Mouse (Mus musculus) intestine, embryonic 14.5 days (tissue): ENCODE measurements at regions not wholly inside any gene's neighbourhood (a gene's known extent, or its start where the extent isn't known, plus 50 kb on each side); places are given as distances from the start of the nearest gene placed in this dataset.

Experiments used
- ATAC-seq: fragments of 200-750 bp; cut with Nextera tagmentation; replicated peaks from 2 replicates; pipeline ENCODE4 v1.8.0; 2017; ENCODE audit warnings: low read depth, moderate number of reproducible peaks, moderate TSS enrichment, moderate library complexity; ENCODE audit not compliant: low FRiP score, low TSS enrichment
- DNase-seq: peaks from one replicate; pipeline ENCODE4 v3.0.0-alpha.2; 2018; ENCODE audit warnings: low spot score
- H3K27ac ChIP-seq: fragments of 300-500 bp; sonication (generic); 2 replicates; pipeline ENCODE4 v1.5.1; 2014; ENCODE audit warnings: low read depth, mild to moderate bottlenecking, control low read depth
- H3K27me3 ChIP-seq: fragments of 300-500 bp; sonication (generic); replicated peaks from 2 replicates; pipeline ENCODE4 v1.6.1; 2014; ENCODE audit warnings: low read length, control low read depth; ENCODE audit not compliant: control insufficient read depth, insufficient read depth
- H3K36me3 ChIP-seq: fragments of 300-500 bp; sonication (generic); 2 replicates; pipeline ENCODE4 v1.6.1; 2014; ENCODE audit warnings: low read length, control low read depth; ENCODE audit not compliant: control insufficient read depth, insufficient read depth
- H3K4me1 ChIP-seq: fragments of 300-500 bp; sonication (generic); replicated peaks from 2 replicates; pipeline ENCODE4 v1.6.1; 2014; ENCODE audit warnings: low read length, control low read depth, mixed read lengths; ENCODE audit not compliant: control insufficient read depth, insufficient read depth
- H3K4me2 ChIP-seq: fragments of 300-500 bp; sonication (generic); 2 replicates; pipeline ENCODE4 v1.6.1; 2014; ENCODE audit warnings: low read length
- H3K4me3 ChIP-seq: fragments of 300-500 bp; sonication (generic); 2 replicates; pipeline ENCODE4 v1.5.1; 2014; ENCODE audit warnings: low read depth, low read length, control low read depth, mixed read lengths
- H3K9ac ChIP-seq: fragments of 300-500 bp; sonication (generic); 2 replicates; pipeline ENCODE4 v1.6.1; 2014; ENCODE audit warnings: mild to moderate bottlenecking, low read length
- H3K9me3 ChIP-seq: fragments of 300-500 bp; sonication (generic); 2 replicates; pipeline ENCODE4 v1.6.1; 2016; ENCODE audit warnings: low read length, control low read depth; ENCODE audit not compliant: control insufficient read depth
- WGBS: fragments of 180-500 bp; shearing (Covaris S2); extraction: QIAGEN DNeasy Blood & Tissue Kit; methylation state at CpG from one replicate; pipeline ENCODE4 v1.1.7; 2014; 5-methylcytosine and 5-hydroxymethylcytosine counted together

DNA sequence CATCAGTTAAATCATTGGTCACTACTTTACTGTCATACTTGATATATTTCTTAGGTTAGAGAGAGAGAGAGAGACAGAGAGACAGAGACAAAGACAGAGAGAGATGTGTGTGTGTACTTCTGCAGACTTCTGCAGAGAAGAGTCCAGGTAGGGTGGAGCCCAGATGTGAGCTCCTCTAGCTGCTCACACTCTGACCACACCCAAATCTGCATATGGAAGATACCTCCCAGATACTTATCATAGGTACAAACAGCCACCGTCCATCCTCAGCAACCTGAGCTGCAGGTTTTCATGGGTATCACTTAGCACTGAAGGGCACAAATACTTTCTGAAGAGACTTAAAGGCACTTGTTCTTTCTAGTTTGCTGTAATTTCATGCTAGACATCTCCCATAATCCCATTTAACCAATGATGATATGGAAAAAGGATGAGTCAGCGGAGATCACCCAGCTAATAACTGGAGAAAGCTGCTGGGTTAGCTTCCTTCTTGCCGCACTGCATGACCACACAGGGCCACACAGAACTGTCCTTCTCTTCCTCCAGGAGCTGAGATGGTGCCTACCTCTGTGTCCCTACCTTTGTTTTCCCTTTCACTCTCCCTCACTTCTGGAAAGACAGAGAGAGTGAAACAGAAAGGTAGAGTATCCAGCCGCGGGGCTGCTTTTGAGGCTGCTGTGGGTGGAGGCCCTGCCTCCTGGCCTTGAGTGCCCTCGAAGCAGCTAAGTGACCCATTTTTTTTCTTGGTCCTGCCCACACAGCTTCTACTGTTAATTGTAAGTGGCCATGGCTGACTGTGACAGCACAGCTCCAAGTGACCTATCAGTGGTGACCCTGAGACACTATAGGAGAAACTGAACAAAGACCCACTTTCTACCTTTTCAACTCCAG lies 214.5 kb upstream of the Ankrd55 start:
- ATAC-seq = no peak

DNA sequence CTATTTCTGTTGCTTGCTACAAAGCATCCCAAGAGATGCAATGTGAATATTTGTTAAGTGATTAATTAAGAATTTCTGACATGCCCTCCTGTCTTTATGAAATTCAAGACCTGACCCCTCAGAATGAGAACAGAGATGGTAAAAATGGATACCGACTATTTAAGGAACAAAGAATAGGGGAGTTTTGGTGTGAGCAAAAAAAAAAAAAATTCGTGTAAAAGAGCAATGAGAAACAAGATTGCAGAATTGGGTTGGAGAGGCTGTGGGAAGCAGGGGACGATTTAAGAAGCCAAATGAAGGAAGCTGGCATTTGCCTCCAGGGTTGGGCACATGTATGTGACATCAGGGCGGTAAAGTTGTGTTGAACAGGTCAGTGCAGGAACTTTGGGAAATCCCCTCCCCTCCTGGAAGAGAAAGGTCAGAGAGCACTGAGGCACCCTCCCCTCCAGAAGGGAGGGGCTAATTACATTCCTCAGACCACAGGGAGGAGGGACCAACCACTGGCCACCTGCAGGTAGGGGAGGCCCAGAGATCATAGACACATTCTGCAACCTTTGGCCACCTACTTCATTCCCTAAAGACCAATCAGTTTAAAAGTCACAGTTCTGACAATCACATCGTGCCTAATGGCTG lies 212.3 kb upstream of the Ankrd55 start:
- H3K4me1 ChIP-seq = no peaks in the 10 kb centered on the region
- no peak for DNase-seq
- no peak overlapping the region for H3K27ac ChIP-seq
- 51% methylated on average over 5 of the region's 5 CpGs for WGBS
- H3K4me3 ChIP-seq = no peak overlapping the region
- no peak for ATAC-seq
- no peaks in the 10 kb centered on the region for H3K36me3 ChIP-seq
- H3K27me3 ChIP-seq = no peaks in the 10 kb centered on the region
- H3K4me2 ChIP-seq = no peak overlapping the region
- H3K9me3 ChIP-seq = no peaks in the 10 kb centered on the region
- H3K9ac ChIP-seq = no peak overlapping the region

More for the DNA sequence above, 214.5 kb upstream of the Ankrd55 start:
- 78% methylated on average over 6 of the region's 6 CpGs for WGBS
- DNase-seq = no peak
- no peak overlapping the region for H3K4me2 ChIP-seq
- no peak overlapping the region for H3K9ac ChIP-seq
- no peaks in the 10 kb centered on the region for H3K9me3 ChIP-seq
- no peak overlapping the region for H3K27ac ChIP-seq
- no peaks in the 10 kb centered on the region for H3K36me3 ChIP-seq
- no peaks in the 10 kb centered on the region for H3K4me1 ChIP-seq
- H3K27me3 ChIP-seq = no peaks in the 10 kb centered on the region
- no peak overlapping the region for H3K4me3 ChIP-seq

DNA sequence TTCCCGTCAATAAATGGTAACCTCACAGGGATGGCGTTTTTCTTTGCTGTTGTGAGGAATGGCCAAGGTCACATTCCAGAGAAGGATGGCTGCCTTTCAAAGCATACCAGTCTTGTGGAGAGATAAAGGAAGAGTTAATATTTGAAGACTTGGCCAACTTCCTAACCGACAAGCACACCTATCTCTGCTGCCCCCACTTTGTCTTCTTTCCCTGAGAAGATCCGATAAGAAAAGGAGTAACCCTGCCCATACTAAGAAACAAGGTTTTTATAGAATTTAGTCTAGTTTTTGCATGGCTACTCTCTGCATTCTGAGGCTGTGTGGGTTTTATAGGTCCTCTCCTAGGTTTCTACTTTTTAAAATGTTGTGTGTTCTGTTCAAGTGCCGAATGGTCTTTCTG lies 210.2 kb upstream of the Ankrd55 start:
- H3K9me3 ChIP-seq = 0 out of 2 replicates have a peak, but pooled peaks cover 3% of the 10 kb centered on the region
- H3K27ac ChIP-seq = no peak overlapping the region
- 71% methylated on average over 5 of the region's 5 CpGs for WGBS
- H3K4me2 ChIP-seq = no peak overlapping the region
- H3K27me3 ChIP-seq = no peaks in the 10 kb centered on the region
- no peaks in the 10 kb centered on the region for H3K4me1 ChIP-seq
- H3K36me3 ChIP-seq = no peaks in the 10 kb centered on the region
- H3K4me3 ChIP-seq = no peak overlapping the region
- H3K9ac ChIP-seq = no peak overlapping the region
- no peak for ATAC-seq
- DNase-seq = no peak

DNA sequence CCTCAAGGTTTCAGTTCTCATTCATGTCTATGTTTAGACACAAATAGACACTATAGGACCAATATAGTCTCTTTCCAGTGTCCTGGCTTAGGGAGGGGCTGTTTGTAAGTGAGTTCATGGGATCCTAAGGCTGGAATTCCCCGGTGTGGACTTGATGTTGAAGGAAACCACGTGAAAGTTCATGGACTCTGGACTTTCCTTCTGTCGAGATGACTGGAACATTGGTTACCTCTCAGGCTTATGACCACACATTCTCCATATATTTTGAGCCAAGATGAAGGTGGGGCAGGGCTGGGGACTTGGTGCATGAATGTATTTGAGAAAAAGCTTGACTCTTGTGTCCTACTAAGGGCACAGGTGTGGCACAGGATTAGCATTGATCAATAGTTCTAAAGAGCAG lies 206.3 kb upstream of the Ankrd55 start:
- 0 out of 2 replicates have a peak, but pooled peaks cover 3% of the 10 kb centered on the region for H3K9me3 ChIP-seq
- H3K36me3 ChIP-seq = no peaks in the 10 kb centered on the region
- WGBS = 86% methylated on average over 3 of the region's 3 CpGs
- H3K4me3 ChIP-seq = no peak overlapping the region
- no peaks in the 10 kb centered on the region for H3K27me3 ChIP-seq
- ATAC-seq (no peak), DNase-seq (no peak)
- no peak overlapping the region for H3K9ac ChIP-seq
- H3K4me1 ChIP-seq = peaks cover 13% of the 10 kb centered on the region; the same call in 1 of the 2 replicates
- H3K4me2 ChIP-seq = no peak overlapping the region
- H3K27ac ChIP-seq = no peak overlapping the region

DNA sequence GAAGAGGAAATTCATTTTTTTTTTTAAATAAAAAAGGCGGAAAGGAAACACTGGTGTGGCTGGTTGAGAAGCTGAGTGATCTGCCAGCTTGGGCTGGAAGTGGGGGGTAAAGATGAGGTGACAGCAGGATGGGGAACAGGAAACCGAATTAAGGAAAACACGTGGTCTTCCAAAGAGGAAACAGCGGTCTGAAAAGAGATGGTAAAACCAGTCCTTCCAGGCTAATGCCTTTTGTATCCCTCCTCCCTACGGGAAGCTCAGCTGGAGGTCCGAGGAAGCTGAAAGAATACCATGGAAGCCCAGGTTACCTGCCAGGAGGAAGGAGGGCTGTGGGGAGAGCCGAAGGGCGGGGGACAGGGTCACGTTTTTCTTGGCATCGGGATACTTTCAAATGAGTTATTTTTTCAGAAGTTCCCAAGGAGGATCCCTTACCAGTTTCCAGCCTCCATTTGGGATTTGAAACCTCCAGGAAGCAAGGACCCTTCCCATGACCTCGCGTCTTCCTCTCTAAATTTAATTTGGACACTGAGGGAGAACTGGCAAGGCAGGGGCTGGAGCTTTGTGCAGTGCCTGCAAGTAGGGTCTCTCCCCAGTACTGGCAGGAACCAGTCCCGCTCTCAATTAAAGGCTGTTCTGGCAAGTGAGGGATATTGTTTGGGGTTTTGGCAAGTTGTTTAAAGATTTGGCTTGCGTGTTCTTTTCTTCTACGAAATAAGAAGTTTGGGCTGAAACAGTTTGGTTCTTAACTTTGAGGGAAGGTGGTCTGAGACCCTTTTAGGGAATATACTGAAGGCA lies 203.6 kb upstream of the Ankrd55 start:
- H3K9me3 ChIP-seq = 0 out of 2 replicates have a peak, but pooled peaks cover 3% of the 10 kb centered on the region
- no peak overlapping the region for H3K9ac ChIP-seq
- H3K36me3 ChIP-seq = no peaks in the 10 kb centered on the region
- H3K27ac ChIP-seq = no peak overlapping the region
- H3K4me2 ChIP-seq = no peak overlapping the region
- peaks cover 19% of the 10 kb centered on the region for H3K4me1 ChIP-seq
- DNase-seq = no peak
- no peak overlapping the region for H3K4me3 ChIP-seq
- no peaks in the 10 kb centered on the region for H3K27me3 ChIP-seq
- 45% methylated on average over 15 of the region's 15 CpGs for WGBS
- ATAC-seq = no peak

DNA sequence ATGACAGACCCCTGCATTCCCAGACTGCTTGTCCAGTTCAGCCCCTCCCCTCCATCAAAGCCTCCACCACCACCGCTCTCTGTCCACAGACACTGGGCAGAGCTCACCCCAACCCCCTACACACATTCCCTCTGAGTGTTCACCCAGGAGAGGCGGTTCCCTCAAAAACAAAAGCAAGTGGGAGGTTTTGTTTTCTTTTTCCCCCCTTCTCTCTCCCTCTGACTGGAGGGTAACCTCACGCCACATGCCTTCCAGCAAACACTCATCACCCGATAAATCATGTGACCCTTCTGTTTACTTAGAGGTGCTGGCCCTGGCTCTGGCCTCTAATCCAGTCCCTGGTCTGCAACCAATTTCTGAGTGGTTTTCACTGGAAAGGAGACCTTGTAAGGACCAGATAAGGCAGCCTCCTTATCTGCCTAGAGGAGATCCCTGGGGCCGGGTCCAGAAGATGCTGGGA lies 199.9 kb upstream of the Ankrd55 start:
- 15% methylated on average over 5 of the region's 5 CpGs for WGBS
- peaks cover 29% of the 10 kb centered on the region for H3K4me1 ChIP-seq
- ATAC-seq = 0 out of 2 replicates have a peak, but pooled peaks have one; percentile 62
- H3K4me2 ChIP-seq = no peak overlapping the region
- H3K36me3 ChIP-seq = no peaks in the 10 kb centered on the region
- DNase-seq = no peak
- no peaks in the 10 kb centered on the region for H3K27me3 ChIP-seq
- no peaks in the 10 kb centered on the region for H3K9me3 ChIP-seq
- no peak overlapping the region; the same call in 1 of the 2 replicates for H3K27ac ChIP-seq
- no peak overlapping the region for H3K9ac ChIP-seq
- no peak overlapping the region for H3K4me3 ChIP-seq

DNA sequence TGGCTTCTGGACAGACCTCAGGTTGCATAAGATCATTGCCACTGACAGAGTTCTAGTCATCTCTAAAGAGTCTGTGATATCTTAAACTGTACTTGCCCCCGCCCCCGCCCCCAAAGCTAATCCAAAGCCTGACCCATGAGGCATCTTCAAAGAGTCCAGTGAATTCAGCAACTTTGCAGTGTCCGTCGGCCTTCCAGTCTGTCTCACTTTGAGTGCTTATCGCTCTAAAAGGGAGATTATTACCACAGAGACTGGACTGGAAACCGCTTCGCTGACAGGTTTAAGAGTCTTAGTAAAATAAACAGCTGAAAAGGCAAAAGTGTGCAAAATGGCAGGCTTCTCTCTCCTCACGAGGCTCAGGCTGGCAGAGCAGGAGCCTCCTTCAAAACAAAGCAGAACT lies 197.5 kb upstream of the Ankrd55 start:
- Histone ChIP-seq H3K9ac (no peak overlapping the region), H3K4me1 (peaks cover 22% of the 10 kb centered on the region), H3K4me2 (no peak overlapping the region), H3K9me3 (no peaks in the 10 kb centered on the region), H3K4me3 (no peak overlapping the region), H3K36me3 (no peaks in the 10 kb centered on the region), H3K27ac (no peak overlapping the region; the same call in 1 of the 2 replicates), H3K27me3 (no peaks in the 10 kb centered on the region)
- ATAC-seq (no peak), DNase-seq (no peak)
- 25% methylated on average over 8 of the region's 8 CpGs for WGBS

DNA sequence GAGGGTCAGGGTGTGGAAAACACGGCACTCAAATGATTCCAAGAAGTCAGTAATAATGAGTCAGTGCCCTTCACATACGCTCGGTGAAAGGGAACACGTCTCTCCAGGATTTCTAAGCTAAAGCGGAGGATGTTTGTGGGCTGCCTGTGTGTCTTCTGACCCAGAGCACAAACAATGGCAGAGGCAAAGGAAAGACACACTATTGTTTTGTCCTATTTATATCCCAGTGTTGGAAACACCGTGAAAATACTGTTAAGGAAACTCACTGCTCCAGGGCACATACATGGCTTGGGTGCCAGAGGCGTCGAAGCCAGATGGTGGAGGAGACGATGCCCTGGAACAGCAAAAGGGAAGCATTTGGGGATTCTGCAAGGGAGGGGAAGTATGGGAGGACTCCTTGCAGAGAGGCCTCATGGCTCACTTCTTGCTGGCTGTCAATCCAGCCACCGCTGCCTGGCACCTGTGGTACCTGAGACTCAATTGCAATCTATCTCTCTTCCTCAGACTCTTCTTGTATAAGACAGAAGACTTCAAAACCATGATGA lies 192.6 kb upstream of the Ankrd55 start:
- Histone ChIP-seq H3K36me3 (no peaks in the 10 kb centered on the region), H3K4me2 (no peak overlapping the region), H3K4me1 (peaks cover 4% of the 10 kb centered on the region; the same call in 1 of the 2 replicates), H3K9me3 (no peaks in the 10 kb centered on the region), H3K4me3 (no peak overlapping the region), H3K27ac (no peak overlapping the region), H3K27me3 (no peaks in the 10 kb centered on the region), H3K9ac (no peak overlapping the region)
- ATAC-seq (no peak), DNase-seq (no peak)
- WGBS = 87% methylated on average over 10 of the region's 10 CpGs
